Mouse (Mus musculus) CH12.LX (cell line): ENCODE data around the gene Atxn10.

Experiments used
- CTCF ChIP-seq, 2 experiments: IDR thresholded peaks in 1 of 2; conservative IDR thresholded peaks in 1 of 2; 2 replicates each; pipeline ENCODE4 v1.5.1; 2011 to 2012; ENCODE audit warnings: low read depth in 2 of 2, low read length in 2 of 2, improper control_type of control experiment in 1 of 2, inconsistent platforms in 1 of 2, mild to moderate bottlenecking in 1 of 2, moderate library complexity in 1 of 2
- EP300 ChIP-seq: IDR thresholded peaks from 2 replicates; pipeline ENCODE4 v1.6.1; 2011; ENCODE audit warnings: low read length, improper control_type of control experiment
- ETS1 ChIP-seq: conservative IDR thresholded peaks from 2 replicates; pipeline ENCODE4 v1.6.1; 2012; ENCODE audit warnings: low read depth, mild to moderate bottlenecking, inconsistent platforms, low read length, improper control_type of control experiment, moderate library complexity
- PAX5 ChIP-seq: IDR thresholded peaks from 2 replicates; pipeline ENCODE4 v1.6.1; 2012; ENCODE audit warnings: low read length, inconsistent platforms, mixed read lengths

DNA sequence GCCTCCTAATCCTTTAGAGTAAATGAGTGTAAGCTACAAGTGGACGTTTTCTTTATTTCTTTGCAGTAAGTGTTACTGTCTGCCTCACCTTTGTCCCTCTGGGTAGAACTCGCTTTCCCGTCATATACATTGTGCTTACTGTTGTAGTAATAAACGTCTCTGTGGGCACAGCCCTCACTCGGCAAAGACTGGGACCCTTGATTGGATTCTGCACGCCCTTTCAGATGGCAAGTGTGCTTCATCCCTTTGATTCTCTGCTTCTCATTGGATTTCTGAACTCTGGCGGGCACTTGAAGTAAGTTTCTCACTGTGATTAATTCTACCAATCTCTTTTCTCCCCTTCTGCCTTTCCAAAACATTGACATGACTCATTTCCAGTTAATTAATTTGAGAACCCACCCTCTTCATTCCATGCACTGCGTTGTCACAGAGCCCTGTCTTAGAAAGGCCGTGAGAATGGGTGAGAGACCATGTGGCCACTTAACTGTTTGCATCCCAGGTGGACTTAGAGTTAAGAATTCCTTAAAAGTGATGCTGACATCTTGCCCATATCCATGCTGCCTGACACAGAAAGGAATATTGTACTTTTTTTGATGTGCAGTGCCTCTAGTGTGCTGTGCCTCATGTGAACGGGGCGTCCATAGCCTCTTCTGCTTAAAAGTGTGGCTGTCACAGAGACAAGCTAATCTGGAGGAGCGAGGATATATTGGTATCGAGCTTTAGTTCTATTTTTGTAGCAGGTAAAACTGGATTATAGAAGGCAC is 127.2 kb downstream of the Atxn10 start:
- TF ChIP-seq EP300, result no peak
- TF ChIP-seq CTCF (conservative IDR thresholded peaks at IDR 0.05 in 1 of 2, IDR thresholded peaks at IDR 0.05 in 1 of 2; ENCODE audit: low read depth in 2 of 2, low read length in 2 of 2), result no peak
- TF ChIP-seq PAX5, result no peak
- TF ChIP-seq ETS1, result no peak
